Mouse (Mus musculus) heart, embryonic 14.5 days (tissue): ENCODE measurements around the gene Gm21969. TPM values are rescaled to one million over a fixed set of nuclear protein-coding genes. Genes with fewer than 3 reads are reported as not detected.
A peak's percentile ranks its signal among the peaks of the same experiment; 100 is the strongest.

ENCODE experiments used
- ATAC-seq: fragments of 200-750 bp; cut with Nextera tagmentation; 2 replicates; pipeline ENCODE4 v1.8.0; 2017; ENCODE audit warnings: low read depth, moderate TSS enrichment; ENCODE audit not compliant: insufficient number of reproducible peaks, insufficient read depth, low FRiP score
- H3K27ac ChIP-seq, 2 experiments: fragments of 200-500 bp in 1 of 2; fragments of 300-500 bp in 1 of 2; sonication (generic) in 1 of 2; replicated peaks in 1 of 2; 2 replicates each; pipeline ENCODE4 v1.5.1; 2012 to 2014; ENCODE audit warnings: low read depth in 2 of 2, low read length in 2 of 2, control low read depth in 1 of 2, mild to moderate bottlenecking in 1 of 2, mixed read lengths in 1 of 2; ENCODE audit not compliant: control insufficient read depth in 1 of 2, insufficient read depth in 1 of 2
- H3K27me3 ChIP-seq: fragments of 300-500 bp; sonication (generic); 2 replicates; pipeline ENCODE4 v1.6.1; 2014; ENCODE audit warnings: mild to moderate bottlenecking, low read length, control low read depth; ENCODE audit not compliant: control insufficient read depth, insufficient read depth
- H3K36me3 ChIP-seq: fragments of 300-500 bp; sonication (generic); 2 replicates; pipeline ENCODE4 v1.6.1; 2014; ENCODE audit warnings: mild to moderate bottlenecking, control low read depth, low read length, mixed read lengths; ENCODE audit not compliant: control insufficient read depth, insufficient read depth
- H3K4me1 ChIP-seq, 2 experiments: fragments of 200-500 bp in 1 of 2; fragments of 300-500 bp in 1 of 2; sonication (generic) in 1 of 2; 2 replicates each; pipeline ENCODE4 v1.6.1; 2012 to 2014; ENCODE audit warnings: low read length in 2 of 2, control low read depth in 1 of 2, mixed read lengths in 1 of 2; ENCODE audit not compliant: control insufficient read depth in 2 of 2, insufficient read depth in 2 of 2
- H3K4me2 ChIP-seq: fragments of 300-500 bp; sonication (generic); 2 replicates; pipeline ENCODE4 v1.6.1; 2014; ENCODE audit warnings: mild to moderate bottlenecking, low read length
- H3K4me3 ChIP-seq, 2 experiments: fragments of 200-500 bp in 1 of 2; fragments of 300-500 bp in 1 of 2; sonication (generic) in 1 of 2; 2 replicates each; pipeline ENCODE4 v1.5.1; 2012 to 2014; ENCODE audit warnings: low read length in 2 of 2, mild to moderate bottlenecking in 2 of 2, control low read depth in 1 of 2, low read depth in 1 of 2, moderate library complexity in 1 of 2; ENCODE audit not compliant: control insufficient read depth in 1 of 2, insufficient read depth in 1 of 2
- H3K9ac ChIP-seq: fragments of 300-500 bp; sonication (generic); 2 replicates; pipeline ENCODE4 v1.6.1; 2014; ENCODE audit warnings: mild to moderate bottlenecking, low read length
- H3K9me3 ChIP-seq: fragments of 300-500 bp; sonication (generic); 2 replicates; pipeline ENCODE4 v1.6.1; 2016; ENCODE audit warnings: low read length, control low read depth; ENCODE audit not compliant: control insufficient read depth
- WGBS: fragments of 180-500 bp; shearing (Covaris S2); extraction: QIAGEN DNeasy Blood & Tissue Kit; methylation state at CpG from one replicate; pipeline ENCODE4 v1.1.7; 2014; 5-methylcytosine and 5-hydroxymethylcytosine counted together
- polyA plus RNA-seq: library from polyadenylated mRNA; unstranded; fragments of >200 nt; fragmentation: Nextera tagmentation; extraction: Ambion mirVana; gene quantifications from 2 replicates; pipeline ENCODE4 v1.2.1, GENCODE M21; 2014

The Gm21969 gene
- polyA plus RNA-seq, 1 experiment from 2014 or later: not detected

GRCm38 (mm10) chr4:139597286-139598284 is 5.4 kb upstream of the Gm21969 start:
- peaks cover 63 to 70% of the 10 kb centered on the region in 2 experiments for H3K4me1 ChIP-seq
- H3K4me2 ChIP-seq: peak overlapping the region; percentile 52
- ATAC-seq: no peak
- H3K36me3 ChIP-seq: no peaks in the 10 kb centered on the region
- H3K9ac ChIP-seq: peak overlapping the region; percentile 23; the same call in 1 of the 2 replicates
- no peaks in the 10 kb centered on the region for H3K27me3 ChIP-seq
- peak overlapping the region in 1 of 2 experiments; percentile 22; a peak in 1 of 4 replicates for H3K4me3 ChIP-seq
- peak overlapping the region; percentile 79 to 94 for H3K27ac ChIP-seq
- no peaks in the 10 kb centered on the region for H3K9me3 ChIP-seq
- WGBS: 35% methylated on average over 20 of the region's 20 CpGs

- Histone ChIP-seq H3K9ac (peak overlapping the region; percentile 18), H3K4me1 (peaks cover 68 to 75% of the 10 kb centered on the region in 2 experiments), H3K27ac (peak overlapping the region; percentile 79 to 94), H3K36me3 (no peaks in the 10 kb centered on the region), H3K27me3 (no peaks in the 10 kb centered on the region), H3K4me3 (peak overlapping the region; percentile 22 to 23), H3K9me3 (no peaks in the 10 kb centered on the region), H3K4me2 (peak overlapping the region; percentile 52)
- ATAC-seq: no peak
- 11% methylated on average over 13 of the region's 13 CpGs for WGBS
These were observed 4.6 kb upstream of the Gm21969 start for GRCm38 (mm10) chr4:139598356-139598755.

GRCm38 (mm10) chr4:139598950-139599518 is 4.0 kb upstream of the Gm21969 start:
- H3K4me2 ChIP-seq: peak overlapping the region; percentile 52
- peak overlapping the region; percentile 22 to 23 for H3K4me3 ChIP-seq
- under 1% methylated on average over 12 of the region's 12 CpGs for WGBS
- peak overlapping the region; percentile 18 for H3K9ac ChIP-seq
- no peaks in the 10 kb centered on the region for H3K27me3 ChIP-seq
- peak overlapping the region; percentile 79 to 94 for H3K27ac ChIP-seq
- peaks cover 68 to 72% of the 10 kb centered on the region in 2 experiments for H3K4me1 ChIP-seq
- ATAC-seq: peak; percentile 73
- H3K36me3 ChIP-seq: peaks cover 1% of the 10 kb centered on the region
- H3K9me3 ChIP-seq: no peaks in the 10 kb centered on the region

- Histone ChIP-seq H3K27ac (peak overlapping the region; percentile 79), H3K36me3 (peaks cover 26% of the 10 kb centered on the region), H3K9me3 (no peaks in the 10 kb centered on the region), H3K4me3 (no peak overlapping the region), H3K4me1 (peaks cover 54 to 57% of the 10 kb centered on the region in 2 experiments), H3K4me2 (peak overlapping the region; percentile 38), H3K9ac (peak overlapping the region; percentile 54; the same call in 1 of the 2 replicates), H3K27me3 (no peaks in the 10 kb centered on the region)
- ATAC-seq: no peak
- 30% methylated on average over 7 of the region's 7 CpGs for whole genome bisulfite sequencing
These were observed 1.2 kb upstream of the Gm21969 start for GRCm38 (mm10) chr4:139601519-139602356.

GRCm38 (mm10) chr4:139605216-139605615 is 2.2 kb downstream of the Gm21969 start:
- Histone ChIP-seq H3K9me3 (no peaks in the 10 kb centered on the region), H3K36me3 (peaks cover 57% of the 10 kb centered on the region), H3K9ac (no peak overlapping the region), H3K27me3 (no peaks in the 10 kb centered on the region), H3K4me1 (peaks cover 24 to 26% of the 10 kb centered on the region in 2 experiments), H3K4me2 (no peak overlapping the region), H3K27ac (no peak overlapping the region), H3K4me3 (no peak overlapping the region)
- no peak for ATAC-seq
- 81% methylated on average over 11 of the region's 11 CpGs for WGBS

GRCm38 (mm10) chr4:139606732-139607131 is 3.7 kb downstream of the Gm21969 start:
- Histone ChIP-seq H3K4me1 (peaks cover 14 to 21% of the 10 kb centered on the region in 2 experiments), H3K4me3 (no peak overlapping the region), H3K27ac (no peak overlapping the region), H3K9me3 (no peaks in the 10 kb centered on the region), H3K27me3 (no peaks in the 10 kb centered on the region), H3K4me2 (no peak overlapping the region), H3K36me3 (peaks cover 60% of the 10 kb centered on the region), H3K9ac (no peak overlapping the region)
- no peak for ATAC-seq
- 91% methylated on average over 5 of the region's 5 CpGs for WGBS

GRCm38 (mm10) chr4:139608975-139609374 is 6.0 kb downstream of the Gm21969 start:
- no peak overlapping the region for H3K4me3 ChIP-seq
- ATAC-seq: no peak
- H3K27ac ChIP-seq: no peak overlapping the region
- H3K4me1 ChIP-seq: peaks cover 0 to 6% of the 10 kb centered on the region in 2 experiments; a peak in 2 of 4 replicates
- WGBS: 62% methylated on average over 4 of the region's 4 CpGs
- H3K36me3 ChIP-seq: peaks cover 72% of the 10 kb centered on the region
- H3K4me2 ChIP-seq: no peak overlapping the region
- H3K27me3 ChIP-seq: no peaks in the 10 kb centered on the region
- no peak overlapping the region for H3K9ac ChIP-seq
- 0 out of 2 replicates have a peak, but pooled peaks cover 2% of the 10 kb centered on the region for H3K9me3 ChIP-seq
